Mouse (Mus musculus): ENCODE measurements around the gene Pakap. TPM values are rescaled to one million over a fixed set of nuclear protein-coding genes. Genes with fewer than 3 reads are reported as not detected.
"Not testable (repeated sequence)": the region's sequence is repeated elsewhere in the genome, so short reads cannot be mapped to it uniquely, and the experiment has no call there.

Pakap gene
- polyA plus RNA-seq, 1 experiment = not detected

DNA sequence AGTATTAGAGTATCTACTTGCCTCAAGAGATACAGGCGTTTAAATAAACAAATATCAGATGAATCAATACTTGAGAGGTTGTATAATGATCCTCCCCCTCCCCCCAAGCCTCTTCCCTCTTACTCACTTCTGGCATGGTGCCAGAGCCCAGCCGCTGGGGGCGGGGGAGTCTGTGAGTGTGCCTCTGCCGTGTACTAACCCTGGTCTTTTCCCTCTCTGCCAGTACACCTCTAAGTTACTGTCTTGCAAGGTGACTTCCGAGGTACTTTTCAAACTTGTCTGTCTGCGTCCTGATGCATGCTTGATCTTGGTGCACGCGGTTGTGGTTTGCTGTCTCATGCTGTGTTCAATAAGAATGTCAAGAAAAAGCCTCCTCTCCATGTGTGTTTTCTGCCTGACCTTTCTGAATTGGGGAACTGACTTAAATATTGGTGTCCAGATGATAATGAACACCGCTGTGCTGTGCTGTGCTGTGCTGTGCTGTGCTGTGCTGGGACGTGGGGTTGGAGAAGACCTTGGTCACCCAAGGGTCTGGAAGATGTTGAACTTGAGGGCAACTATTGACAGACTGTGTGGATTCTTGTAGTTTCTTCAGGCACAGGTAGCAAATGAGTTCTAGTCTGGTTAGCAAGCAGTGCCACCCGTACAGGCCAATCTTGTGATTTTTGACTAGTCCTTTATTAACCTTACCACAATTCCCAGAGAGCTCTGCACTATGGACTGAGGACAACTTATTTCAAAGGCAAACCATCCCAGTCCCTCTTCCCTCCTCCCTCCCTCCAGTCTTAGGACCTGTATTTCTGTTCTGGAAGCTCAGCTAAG, 318.3 kb downstream of the Pakap start:
- H3K27ac ChIP-seq (ENCODE audit: insufficient read depth, low read depth, low read length) = no peak overlapping the region
- WGBS = 51% methylated on average over 11 of the region's 11 CpGs
- peaks cover 7% of the 10 kb centered on the region for H3K4me1 ChIP-seq (ENCODE audit: control insufficient read depth, insufficient read depth, low read length)
- TF ChIP-seq POLR2A (IDR thresholded peaks at IDR 0.05; ENCODE audit: insufficient read depth, low read depth, low read length) (no peak), CTCF (IDR thresholded peaks at IDR 0.05; ENCODE audit: insufficient read depth, low read depth, low read length) (no peak)
- no peak overlapping the region for H3K4me3 ChIP-seq (ENCODE audit: insufficient read depth, low read depth, low read length)

DNA sequence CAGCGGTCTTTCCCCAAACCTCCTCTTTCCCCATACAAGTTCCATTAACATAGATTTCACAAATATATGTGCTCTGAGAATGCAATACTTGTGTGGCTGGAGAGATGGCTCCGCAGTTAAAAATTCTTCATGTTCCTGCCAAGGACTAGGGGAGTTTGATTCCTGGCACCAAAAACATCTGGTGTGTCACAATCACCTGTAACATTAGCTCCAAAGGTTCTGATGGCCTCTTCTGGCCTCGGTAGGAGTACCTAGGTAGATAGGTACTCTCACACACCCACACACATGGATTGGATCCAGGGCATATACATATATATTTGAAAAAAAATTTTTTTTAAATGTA, 318.9 kb downstream of the Pakap start:
- 93% methylated on average over 3 of the region's 3 CpGs for WGBS
- H3K27ac ChIP-seq (ENCODE audit: insufficient read depth, low read depth, low read length) = no peak overlapping the region
- TF ChIP-seq CTCF (IDR thresholded peaks at IDR 0.05; ENCODE audit: insufficient read depth, low read depth, low read length) = no peak
- TF ChIP-seq POLR2A (IDR thresholded peaks at IDR 0.05; ENCODE audit: insufficient read depth, low read depth, low read length) = no peak
- no peak overlapping the region for H3K4me3 ChIP-seq (ENCODE audit: insufficient read depth, low read depth, low read length)
- peaks cover 7% of the 10 kb centered on the region for H3K4me1 ChIP-seq (ENCODE audit: control insufficient read depth, insufficient read depth, low read length)

- Histone ChIP-seq H3K4me3 (ENCODE audit: insufficient read depth, low read depth, low read length) (no peak overlapping the region), H3K27ac (ENCODE audit: insufficient read depth, low read depth, low read length) (no peak overlapping the region), H3K4me1 (ENCODE audit: control insufficient read depth, insufficient read depth, low read length) (peaks cover 6% of the 10 kb centered on the region)
- WGBS = 99% methylated on average over 2 of the region's 2 CpGs
- no peak for TF ChIP-seq POLR2A (IDR thresholded peaks at IDR 0.05; ENCODE audit: insufficient read depth, low read depth, low read length)
- TF ChIP-seq CTCF (IDR thresholded peaks at IDR 0.05; ENCODE audit: insufficient read depth, low read depth, low read length) = no peak
Observed at GRCm38 (mm10) chr4:57888246-57888645, 320.3 kb downstream of the Pakap start.

GRCm38 (mm10) chr4:57888978-57889377, 321.0 kb downstream of the Pakap start:
- 96% methylated on average over 1 of the region's 1 CpGs for WGBS
- H3K27ac ChIP-seq (ENCODE audit: insufficient read depth, low read depth, low read length); H3K4me3 ChIP-seq (ENCODE audit: insufficient read depth, low read depth, low read length); H3K4me1 ChIP-seq (ENCODE audit: control insufficient read depth, insufficient read depth, low read length): not testable (repeated sequence)

GRCm38 (mm10) chr4:57889773-57890172, 321.8 kb downstream of the Pakap start:
- Histone ChIP-seq H3K4me1 (ENCODE audit: control insufficient read depth, insufficient read depth, low read length) (peaks cover 5% of the 10 kb centered on the region), H3K4me3 (ENCODE audit: insufficient read depth, low read depth, low read length) (no peak overlapping the region), H3K27ac (ENCODE audit: insufficient read depth, low read depth, low read length) (no peak overlapping the region)
- 69% methylated on average over 8 of the region's 8 CpGs for WGBS
- TF ChIP-seq POLR2A (IDR thresholded peaks at IDR 0.05; ENCODE audit: insufficient read depth, low read depth, low read length) (no peak), CTCF (IDR thresholded peaks at IDR 0.05; ENCODE audit: insufficient read depth, low read depth, low read length) (no peak)

DNA sequence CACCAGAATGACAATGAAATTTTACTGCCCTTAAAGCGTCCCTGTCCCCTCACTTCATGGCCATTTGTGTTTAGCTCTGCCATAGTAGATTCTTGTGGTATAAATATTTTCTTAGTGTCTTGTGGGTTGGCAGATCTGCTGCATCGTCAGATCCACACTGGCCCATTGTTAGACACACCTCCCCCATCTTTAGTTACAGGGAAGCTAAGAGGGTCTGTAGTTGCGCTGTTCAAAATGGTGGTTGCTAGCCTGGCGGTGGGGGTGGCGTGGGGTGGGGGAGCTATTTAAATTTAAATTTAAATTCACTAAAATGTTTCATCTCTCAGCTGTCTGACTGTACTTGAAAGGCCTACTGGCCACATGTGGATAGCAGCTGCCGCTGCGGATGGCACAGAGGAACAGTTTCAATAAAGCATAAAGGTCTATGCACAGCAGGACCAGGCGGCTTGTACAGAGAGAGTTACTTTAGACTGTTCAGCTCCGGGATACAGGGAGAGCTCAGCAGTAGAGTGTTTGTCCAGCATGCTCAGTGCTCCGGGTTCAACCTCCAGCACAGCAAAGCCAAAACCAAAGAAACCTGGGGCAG, 324.1 kb downstream of the Pakap start:
- 74% methylated on average over 10 of the region's 10 CpGs for WGBS

GRCm38 (mm10) chr4:57895140-57895539, 327.2 kb downstream of the Pakap start:
- 75% methylated on average over 5 of the region's 5 CpGs for WGBS
- TF ChIP-seq CTCF (IDR thresholded peaks at IDR 0.05; ENCODE audit: insufficient read depth, low read depth, low read length) (no peak), POLR2A (IDR thresholded peaks at IDR 0.05; ENCODE audit: insufficient read depth, low read depth, low read length) (no peak)
- H3K27ac ChIP-seq (ENCODE audit: insufficient read depth, low read depth, low read length) = no peak overlapping the region
- no peaks in the 10 kb centered on the region for H3K4me1 ChIP-seq (ENCODE audit: control insufficient read depth, insufficient read depth, low read length)
- H3K4me3 ChIP-seq (ENCODE audit: insufficient read depth, low read depth, low read length) = no peak overlapping the region

More for the DNA sequence above, 324.1 kb downstream of the Pakap start:
- no peak overlapping the region for H3K4me3 ChIP-seq (ENCODE audit: insufficient read depth, low read depth, low read length)
- H3K4me1 ChIP-seq (ENCODE audit: control insufficient read depth, insufficient read depth, low read length) = no peaks in the 10 kb centered on the region
- TF ChIP-seq POLR2A (IDR thresholded peaks at IDR 0.05; ENCODE audit: insufficient read depth, low read depth, low read length) = no peak
- no peak for TF ChIP-seq CTCF (IDR thresholded peaks at IDR 0.05; ENCODE audit: insufficient read depth, low read depth, low read length)
- no peak overlapping the region for H3K27ac ChIP-seq (ENCODE audit: insufficient read depth, low read depth, low read length)

DNA sequence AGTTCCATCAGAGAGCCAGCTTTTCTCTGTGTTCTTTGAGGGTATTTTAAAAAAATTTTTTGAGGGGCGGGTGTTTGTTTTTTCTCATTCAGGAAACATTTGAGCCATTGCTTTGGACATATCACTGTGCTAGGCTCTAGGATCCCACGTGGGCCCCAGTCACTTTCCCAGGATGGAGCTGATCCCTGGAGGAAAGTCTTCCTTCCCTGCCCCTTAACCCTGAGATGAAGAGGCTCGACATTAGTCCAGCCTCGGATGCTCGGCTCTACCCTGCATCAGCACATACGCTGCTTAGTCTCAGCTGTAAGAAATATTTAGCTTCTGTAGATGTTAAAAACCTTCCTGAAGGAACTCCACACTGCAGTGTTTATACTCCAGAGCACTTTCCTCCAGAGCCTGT, 327.9 kb downstream of the Pakap start:
- H3K4me1 ChIP-seq (ENCODE audit: control insufficient read depth, insufficient read depth, low read length) = no peaks in the 10 kb centered on the region
- 78% methylated on average over 6 of the region's 6 CpGs for WGBS
- TF ChIP-seq POLR2A (IDR thresholded peaks at IDR 0.05; ENCODE audit: insufficient read depth, low read depth, low read length) = no peak
- no peak for TF ChIP-seq CTCF (IDR thresholded peaks at IDR 0.05; ENCODE audit: insufficient read depth, low read depth, low read length)
- H3K4me3 ChIP-seq (ENCODE audit: insufficient read depth, low read depth, low read length) = no peak overlapping the region
- no peak overlapping the region for H3K27ac ChIP-seq (ENCODE audit: insufficient read depth, low read depth, low read length)

GRCm38 (mm10) chr4:57896631-57897030, 328.7 kb downstream of the Pakap start:
- 77% methylated on average over 3 of the region's 3 CpGs for WGBS
- no peak for TF ChIP-seq POLR2A (IDR thresholded peaks at IDR 0.05; ENCODE audit: insufficient read depth, low read depth, low read length)
- TF ChIP-seq CTCF (IDR thresholded peaks at IDR 0.05; ENCODE audit: insufficient read depth, low read depth, low read length) = no peak
- Histone ChIP-seq H3K27ac (ENCODE audit: insufficient read depth, low read depth, low read length) (no peak overlapping the region), H3K4me3 (ENCODE audit: insufficient read depth, low read depth, low read length) (no peak overlapping the region), H3K4me1 (ENCODE audit: control insufficient read depth, insufficient read depth, low read length) (no peaks in the 10 kb centered on the region)
